Comparison of ENCODE assay signal across 9 mouse cellular contexts in the genomic region with DNA sequence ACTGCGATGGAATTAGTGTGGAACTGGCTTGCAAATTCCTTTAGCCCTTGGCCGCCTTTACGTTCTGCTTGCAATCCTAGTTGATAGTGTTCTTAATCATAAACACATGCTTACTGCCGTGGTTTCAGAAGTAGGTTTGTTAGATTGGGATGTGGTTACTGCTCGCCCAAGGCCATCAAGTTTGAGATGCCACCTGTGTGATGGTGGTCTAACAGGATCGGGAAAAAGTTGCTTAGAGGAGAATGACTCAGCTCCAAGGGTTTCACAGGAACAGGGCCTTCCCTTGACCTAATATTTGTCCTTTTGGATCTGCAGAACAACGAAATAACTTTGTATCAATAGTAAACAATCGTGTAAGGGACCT. TPM values are rescaled to one million over a fixed set of nuclear protein-coding genes. Genes with fewer than 3 reads are reported as not detected.
DNase-seq lines count a peak whose midpoint lies in the region; ATAC-seq and TF ChIP-seq lines count a peak whose summit lies in the region.
"Had no signal": no experiment of that assay in that cellular context is flagged by ENCODE, and none has a peak within 500 bp of the region (broad histone marks: within the 10 kb centered on the region; RNA-seq: fewer than 3 reads in every experiment).

No protein-coding gene starts in this region.

- peak overlapping the region; percentile 59 for H3K9ac ChIP-seq in hindbrain, embryonic 14.5 days
- H3K9ac ChIP-seq in midbrain, embryonic 14.5 days (replicated peaks; ENCODE audit: low read length): peak overlapping the region; percentile 51; the same call in 1 of the 2 replicates

- peaks cover 13% of the 10 kb centered on the region for H3K4me1 ChIP-seq in kidney, adult 2 months (ENCODE audit: control insufficient read depth, insufficient read depth, low read length)
- peaks cover 7% of the 10 kb centered on the region for H3K4me1 ChIP-seq in hindbrain, embryonic 14.5 days (replicated peaks; ENCODE audit: control insufficient read depth, insufficient read depth, low read length)
- H3K4me1 ChIP-seq in midbrain, embryonic 14.5 days (ENCODE audit: control insufficient read depth, insufficient read depth, low read length): peaks cover 14% of the 10 kb centered on the region

- DNase-seq in kidney, adult 2 months: no peak
- no peak for DNase-seq in kidney, adult 9 months
- peak; percentile 43 for DNase-seq in NIH3T3 (ENCODE audit: low read depth)
- no peak for DNase-seq in hindbrain, embryonic 14.5 days (ENCODE audit: low spot score)
- DNase-seq in midbrain, embryonic 14.5 days: no peak
- DNase-seq in adrenal gland, postnatal 36 days: no peak
- no peak for DNase-seq in gastrocnemius, postnatal 10 days
- no peak for DNase-seq in spleen, postnatal 10 days (ENCODE audit: low spot score in 2 of 2)

- no peaks in the 10 kb centered on the region for H3K27me3 ChIP-seq in kidney, adult 2 months (replicated peaks; ENCODE audit: control insufficient read depth, insufficient read depth, low read length)
- H3K27me3 ChIP-seq in hindbrain, embryonic 14.5 days (ENCODE audit: control insufficient read depth, insufficient read depth, low read length): 0 out of 2 replicates have a peak, but pooled peaks cover 3% of the 10 kb centered on the region
- H3K27me3 ChIP-seq in midbrain, embryonic 14.5 days (ENCODE audit: control insufficient read depth, insufficient read depth, low read length): no peaks in the 10 kb centered on the region

- no peak overlapping the region; the same call in 1 of the 2 replicates for H3K27ac ChIP-seq in kidney, adult 2 months (ENCODE audit: insufficient read depth, low read depth, low read length)
- no peak overlapping the region for H3K27ac ChIP-seq in hindbrain, embryonic 14.5 days
- no peak overlapping the region for H3K27ac ChIP-seq in midbrain, embryonic 14.5 days (replicated peaks; ENCODE audit: low read depth, low read length)

- no peak for TF ChIP-seq CTCF in kidney, adult 2 months (conservative IDR thresholded peaks at IDR 0.05; ENCODE audit: insufficient read depth, insufficient read length, low read depth, low read length)

- H3K9me3 ChIP-seq in hindbrain, embryonic 14.5 days (ENCODE audit: control insufficient read depth, low read length): no peaks in the 10 kb centered on the region
- no peaks in the 10 kb centered on the region for H3K9me3 ChIP-seq in midbrain, embryonic 14.5 days (ENCODE audit: control insufficient read depth, low read length)

- peak overlapping the region; percentile 75 for H3K4me3 ChIP-seq in kidney, adult 2 months (ENCODE audit: insufficient read depth, low read depth, low read length)
- H3K4me3 ChIP-seq in hindbrain, embryonic 14.5 days (replicated peaks; ENCODE audit: low read length): peak overlapping the region; percentile 41
- peak overlapping the region; percentile 48 for H3K4me3 ChIP-seq in midbrain, embryonic 14.5 days (replicated peaks; ENCODE audit: low read depth, low read length)

- 13% methylated on average over 8 of the region's 8 CpGs for WGBS in kidney, adult 2 months
- 30% methylated on average over 8 of the region's 8 CpGs for WGBS in hindbrain, embryonic 14.5 days
- 25% methylated on average over 8 of the region's 8 CpGs for WGBS in midbrain, embryonic 14.5 days

- ATAC-seq in hindbrain, embryonic 14.5 days (ENCODE audit: low FRiP score): no peak
- no peak for ATAC-seq in midbrain, embryonic 14.5 days (ENCODE audit: low FRiP score, low TSS enrichment)

- no peaks in the 10 kb centered on the region; the same call in 1 of the 2 replicates for H3K36me3 ChIP-seq in kidney, adult 2 months (ENCODE audit: control insufficient read depth, insufficient read depth, low read length)
- H3K36me3 ChIP-seq in hindbrain, embryonic 14.5 days (replicated peaks; ENCODE audit: control insufficient read depth, insufficient read depth): no peaks in the 10 kb centered on the region; the same call in 1 of the 2 replicates
- H3K36me3 ChIP-seq in midbrain, embryonic 14.5 days (ENCODE audit: control insufficient read depth, insufficient read depth, low read length): 0 out of 2 replicates have a peak, but pooled peaks cover 6% of the 10 kb centered on the region

- H3K4me2 ChIP-seq in hindbrain, embryonic 14.5 days (replicated peaks): peak overlapping the region; percentile 57
- H3K4me2 ChIP-seq in midbrain, embryonic 14.5 days (ENCODE audit: low read length): peak overlapping the region; percentile 66

- TF ChIP-seq POLR2A in kidney, adult 2 months (IDR thresholded peaks at IDR 0.05; ENCODE audit: low read depth, low read length): no peak

RNA-seq across cellular contexts. Expression of gene Abhd4, which starts 5.7 kb away (rescaled TPM):
- polyA plus RNA-seq in kidney, adult 2 months (2012; rRNA removed): 74.5 and 75.8 TPM in 2 replicates
- 64.5 and 65.4 TPM in 2 replicates for polyA plus RNA-seq in hindbrain, embryonic 14.5 days (2014; fragmentation: Nextera tagmentation; extraction: Ambion mirVana)
- polyA plus RNA-seq in midbrain, embryonic 14.5 days (2014; fragmentation: Nextera tagmentation; extraction: Ambion mirVana): 46.6 and 48.0 TPM in 2 replicates
- total RNA-seq in adrenal gland, postnatal 36 days (2021): 100 to 1,000 TPM; 479 to 663 TPM
- 10 to 100 TPM; 23.2 to 24.8 TPM for total RNA-seq in gastrocnemius, postnatal 10 days (2021)

RNA-seq across cellular contexts. Expression of gene Dad1, which starts 5.8 kb away (rescaled TPM):
- 773 and 775 TPM in 2 replicates for polyA plus RNA-seq in kidney, adult 2 months (2012; rRNA removed)
- 365 and 386 TPM in 2 replicates for polyA plus RNA-seq in hindbrain, embryonic 14.5 days (2014; fragmentation: Nextera tagmentation; extraction: Ambion mirVana)
- polyA plus RNA-seq in midbrain, embryonic 14.5 days (2014; fragmentation: Nextera tagmentation; extraction: Ambion mirVana): 338 and 385 TPM in 2 replicates
- 100 to 1,000 TPM; 341 to 382 TPM for total RNA-seq in adrenal gland, postnatal 36 days (2021)
- 10 to 100 TPM; 75.9 to 77.3 TPM for total RNA-seq in gastrocnemius, postnatal 10 days (2021)

RNA-seq across cellular contexts. Expression of gene Olfr49, which starts 25.0 kb away (rescaled TPM):
- not detected in 2 replicates for polyA plus RNA-seq in kidney, adult 2 months (2012; rRNA removed)
- polyA plus RNA-seq in hindbrain, embryonic 14.5 days (2014; fragmentation: Nextera tagmentation; extraction: Ambion mirVana): not detected in 2 replicates
- polyA plus RNA-seq in midbrain, embryonic 14.5 days (2014; fragmentation: Nextera tagmentation; extraction: Ambion mirVana): not detected in 2 replicates
- total RNA-seq in adrenal gland, postnatal 36 days (2021): not detected
- total RNA-seq in gastrocnemius, postnatal 10 days (2021): not detected
- total RNA-seq: layer of hippocampus, postnatal 10 days had no signal
